In the genomic region with DNA sequence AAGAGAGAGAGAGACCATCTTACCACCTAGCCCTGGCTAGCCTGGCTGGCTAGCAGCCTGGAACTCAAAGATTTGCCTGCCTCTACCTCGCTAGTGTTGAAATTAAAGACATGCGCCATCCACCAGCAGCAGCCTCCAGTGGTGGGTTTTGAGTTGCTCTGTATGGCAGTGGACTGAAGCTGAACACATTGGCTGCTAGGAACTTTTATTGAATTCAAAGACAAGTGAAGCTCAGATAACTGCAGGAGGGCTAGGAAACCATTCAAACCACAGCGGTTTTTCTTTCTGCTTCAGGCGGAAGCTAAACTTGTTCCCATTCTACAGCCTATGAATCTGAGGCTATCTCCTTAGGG, we compare ENCODE assay signal across 7 mouse cellular contexts. TPM values are rescaled to one million over a fixed set of nuclear protein-coding genes. Genes with fewer than 3 reads are reported as not detected.
A peak's percentile ranks its signal among the peaks of the same experiment; 100 is the strongest.
DNase-seq lines count a peak whose midpoint lies in the region; ATAC-seq and TF ChIP-seq lines count a peak whose summit lies in the region.

No protein-coding gene starts in this region.

- no peaks in the 10 kb centered on the region for H3K9me3 ChIP-seq in forebrain, embryonic 11.5 days (ENCODE audit: control insufficient read depth, low read length)
- H3K9me3 ChIP-seq in liver, embryonic 13.5 days (replicated peaks) = no peaks in the 10 kb centered on the region

- H3K4me1 ChIP-seq in thymus, adult 2 months (replicated peaks; ENCODE audit: control insufficient read depth, insufficient read depth, low read length) = peaks cover 32% of the 10 kb centered on the region
- H3K4me1 ChIP-seq in forebrain, embryonic 11.5 days (replicated peaks; ENCODE audit: control insufficient read depth, insufficient read depth, low read length) = peaks cover 5% of the 10 kb centered on the region; the same call in 1 of the 2 replicates
- peaks cover 82% of the 10 kb centered on the region for H3K4me1 ChIP-seq in liver, embryonic 13.5 days (replicated peaks)

- H3K27me3 ChIP-seq in thymus, adult 2 months (ENCODE audit: control insufficient read depth, insufficient read depth, low read length) = no peaks in the 10 kb centered on the region
- H3K27me3 ChIP-seq in forebrain, embryonic 11.5 days (ENCODE audit: control insufficient read depth, insufficient read depth, low read length) = no peaks in the 10 kb centered on the region
- no peaks in the 10 kb centered on the region for H3K27me3 ChIP-seq in liver, embryonic 13.5 days

- TF ChIP-seq POLR2A in thymus, adult 2 months (IDR thresholded peaks at IDR 0.05; ENCODE audit: control insufficient read depth, extremely low read depth, insufficient read depth, low read length, poor library complexity) = no peak

- H3K4me3 ChIP-seq in thymus, adult 2 months (ENCODE audit: control insufficient read depth, insufficient read depth, low read length) = peak overlapping the region; percentile 90
- H3K4me3 ChIP-seq in forebrain, embryonic 11.5 days (ENCODE audit: low read depth, low read length) = peak overlapping the region; percentile 73
- peak overlapping the region; percentile 75 for H3K4me3 ChIP-seq in liver, embryonic 13.5 days (replicated peaks)

- no peaks in the 10 kb centered on the region; the same call in 1 of the 2 replicates for H3K36me3 ChIP-seq in thymus, adult 2 months (ENCODE audit: control insufficient read depth, insufficient read depth, low read length)
- H3K36me3 ChIP-seq in forebrain, embryonic 11.5 days (ENCODE audit: control insufficient read depth, insufficient read depth, low read length) = no peaks in the 10 kb centered on the region
- H3K36me3 ChIP-seq in liver, embryonic 13.5 days = peaks cover 18% of the 10 kb centered on the region

- no peak overlapping the region for H3K27ac ChIP-seq in thymus, adult 2 months (ENCODE audit: control insufficient read depth, insufficient read depth, low read length)
- no peak overlapping the region for H3K27ac ChIP-seq in forebrain, embryonic 11.5 days (ENCODE audit: low read depth, low read length)
- peak overlapping the region; percentile 84 for H3K27ac ChIP-seq in liver, embryonic 13.5 days

- WGBS in thymus, adult 2 months = 2% methylated on average over 4 of the region's 4 CpGs
- 6% methylated on average over 4 of the region's 4 CpGs for WGBS in forebrain, embryonic 11.5 days
- WGBS in liver, embryonic 13.5 days (ENCODE audit: insufficient replicate concordance) = 4% methylated on average over 4 of the region's 4 CpGs

- TF ChIP-seq CTCF in thymus, adult 2 months (IDR thresholded peaks at IDR 0.05; ENCODE audit: borderline replicate concordance, control insufficient read depth, extremely low read depth, insufficient read depth, low read length, poor library complexity) = no peak

- DNase-seq in thymus, adult 2 months = no peak
- DNase-seq in thymus, adult 18-20 months = no peak
- peak; percentile 52 for DNase-seq in forebrain, embryonic 11.5 days (ENCODE audit: low spot score)
- no peak for DNase-seq in liver, embryonic 13.5 days
- no peak for DNase-seq in MN1 (ENCODE audit: low spot score)
- DNase-seq in cerebellum, adult 11-12 months = no peak
- DNase-seq in cerebellum, adult 18-20 months = no peak

- 0 out of 2 replicates have a peak, but pooled peaks have one; percentile 6 for ATAC-seq in forebrain, embryonic 11.5 days (replicated peaks; ENCODE audit: low FRiP score)
- ATAC-seq in liver, embryonic 13.5 days (ENCODE audit: low read depth) = no peak

- peak overlapping the region; percentile 69 for H3K9ac ChIP-seq in forebrain, embryonic 11.5 days (ENCODE audit: low read length)
- peak overlapping the region; percentile 85 for H3K9ac ChIP-seq in liver, embryonic 13.5 days

- H3K4me2 ChIP-seq in forebrain, embryonic 11.5 days (ENCODE audit: low read depth, low read length, severe bottlenecking) = peak overlapping the region; percentile 76
- peak overlapping the region; percentile 85 for H3K4me2 ChIP-seq in liver, embryonic 13.5 days

RNA-seq across cellular contexts. Expression of a gene that starts 0.4 kb away (rescaled TPM):
- 36.4 and 36.8 TPM in 2 replicates for polyA plus RNA-seq in thymus, adult 2 months (2012; rRNA removed)
- polyA plus RNA-seq in forebrain, embryonic 11.5 days (2014; fragmentation: Nextera tagmentation; extraction: Ambion mirVana) = 3.1 and 5.0 TPM in 2 replicates
- polyA plus RNA-seq in liver, embryonic 13.5 days (2015; fragmentation: Nextera tagmentation; extraction: Ambion mirVana) = 6.7 TPM in 2 replicates

RNA-seq across cellular contexts. Expression of a gene that starts 11.5 kb away (rescaled TPM):
- 101 and 136 TPM in 2 replicates for polyA plus RNA-seq in thymus, adult 2 months (2012; rRNA removed)
- 21.9 and 25.8 TPM in 2 replicates for polyA plus RNA-seq in forebrain, embryonic 11.5 days (2014; fragmentation: Nextera tagmentation; extraction: Ambion mirVana)
- polyA plus RNA-seq in liver, embryonic 13.5 days (2015; fragmentation: Nextera tagmentation; extraction: Ambion mirVana) = 32.1 and 40.2 TPM in 2 replicates

RNA-seq across cellular contexts. Expression of a gene that starts 42.9 kb away (rescaled TPM):
- polyA plus RNA-seq in thymus, adult 2 months (2012; rRNA removed) = 30.2 and 37.5 TPM in 2 replicates
- 48.2 and 49.2 TPM in 2 replicates for polyA plus RNA-seq in forebrain, embryonic 11.5 days (2014; fragmentation: Nextera tagmentation; extraction: Ambion mirVana)
- 19.5 and 20.7 TPM in 2 replicates for polyA plus RNA-seq in liver, embryonic 13.5 days (2015; fragmentation: Nextera tagmentation; extraction: Ambion mirVana)

RNA-seq across cellular contexts. Expression of a gene that starts 46.7 kb away (rescaled TPM):
- 0.71 and 0.87 TPM in 2 replicates for polyA plus RNA-seq in thymus, adult 2 months (2012; rRNA removed)
- 0.81 TPM in 1 of 2 replicates, not detected in the other for polyA plus RNA-seq in forebrain, embryonic 11.5 days (2014; fragmentation: Nextera tagmentation; extraction: Ambion mirVana)
- polyA plus RNA-seq in liver, embryonic 13.5 days (2015; fragmentation: Nextera tagmentation; extraction: Ambion mirVana) = not detected in 2 replicates

RNA-seq across cellular contexts. Expression of a gene that starts 56.7 kb away (rescaled TPM):
- 0.09 and 0.15 TPM in 2 replicates for polyA plus RNA-seq in thymus, adult 2 months (2012; rRNA removed)
- polyA plus RNA-seq in forebrain, embryonic 11.5 days (2014; fragmentation: Nextera tagmentation; extraction: Ambion mirVana) = not detected in 2 replicates
- not detected in 2 replicates for polyA plus RNA-seq in liver, embryonic 13.5 days (2015; fragmentation: Nextera tagmentation; extraction: Ambion mirVana)
